Mouse (Mus musculus) G1E (cell line): Measurements from ENCODE around the gene Atoh8.

Experiments
- CTCF ChIP-seq: IDR thresholded peaks from 2 replicates; pipeline ENCODE4 v1.5.1; 2012; ENCODE audit warnings: low read depth, low read length, inconsistent platforms, mixed read lengths
- GATA1 ChIP-seq: IDR thresholded peaks from 2 replicates; pipeline ENCODE4 v1.6.1; 2012; ENCODE audit warnings: borderline replicate concordance, low read length, inconsistent platforms, mixed read lengths
- GATA2 ChIP-seq: IDR thresholded peaks from 2 replicates; pipeline ENCODE4 v1.6.1; 2012; ENCODE audit warnings: low read depth, low read length, inconsistent platforms, borderline replicate concordance

GRCm38 (mm10) chr6:72203279-72203678, 32.1 kb downstream of the Atoh8 start:
- TF ChIP-seq GATA2, result no peak
- no peak for TF ChIP-seq GATA1
- no peak for TF ChIP-seq CTCF
